Mouse (Mus musculus) midbrain, embryonic 15.5 days (tissue): ENCODE measurements around the gene 1700016C15Rik. TPM values are rescaled to one million over a fixed set of nuclear protein-coding genes. Genes with fewer than 3 reads are reported as not detected.

Experiments used
- ATAC-seq: fragments of 200-750 bp; cut with Nextera tagmentation; replicated peaks from 2 replicates; pipeline ENCODE4 v1.8.0; 2017; ENCODE audit warnings: moderate TSS enrichment
- H3K27ac ChIP-seq: fragments of 300-500 bp; sonication (generic); 2 replicates; pipeline ENCODE4 v1.5.1; 2015; ENCODE audit warnings: mild to moderate bottlenecking, inconsistent platforms
- H3K27me3 ChIP-seq: fragments of 300-500 bp; sonication (generic); replicated peaks from 2 replicates; pipeline ENCODE4 v1.6.1; 2015; ENCODE audit warnings: inconsistent platforms
- H3K36me3 ChIP-seq: fragments of 300-500 bp; sonication (generic); replicated peaks from 2 replicates; pipeline ENCODE4 v1.6.1; 2015; ENCODE audit warnings: inconsistent platforms
- H3K4me1 ChIP-seq: fragments of 300-500 bp; sonication (generic); 2 replicates; pipeline ENCODE4 v1.6.1; 2015; ENCODE audit warnings: inconsistent platforms
- H3K4me2 ChIP-seq: fragments of 300-500 bp; sonication (generic); 2 replicates; pipeline ENCODE4 v1.6.1; 2015; ENCODE audit warnings: inconsistent platforms, mild to moderate bottlenecking, moderate library complexity
- H3K4me3 ChIP-seq: fragments of 300-500 bp; sonication (generic); 2 replicates; pipeline ENCODE4 v1.5.1; 2015; ENCODE audit warnings: mild to moderate bottlenecking, inconsistent platforms
- H3K9ac ChIP-seq: fragments of 300-500 bp; sonication (generic); 2 replicates; pipeline ENCODE4 v1.6.1; 2015; ENCODE audit warnings: mild to moderate bottlenecking, inconsistent platforms
- H3K9me3 ChIP-seq: fragments of 300-500 bp; sonication (generic); 2 replicates; pipeline ENCODE4 v1.6.1; 2016; ENCODE audit warnings: inconsistent platforms
- WGBS: fragments of 180-500 bp; shearing (Covaris S2); methylation state at CpG from one replicate; pipeline ENCODE4 v1.1.7; 2015; ENCODE audit warnings: mixed read lengths; 5-methylcytosine and 5-hydroxymethylcytosine counted together
- polyA plus RNA-seq: library from polyadenylated mRNA; unstranded; fragments of >200 nt; fragmentation: Nextera tagmentation; extraction: Ambion mirVana; gene quantifications from 2 replicates; pipeline ENCODE4 v1.2.1, GENCODE M21; 2015

Gene 1700016C15Rik
- polyA plus RNA-seq, 1 experiment from 2014 or later: not detected

DNA sequence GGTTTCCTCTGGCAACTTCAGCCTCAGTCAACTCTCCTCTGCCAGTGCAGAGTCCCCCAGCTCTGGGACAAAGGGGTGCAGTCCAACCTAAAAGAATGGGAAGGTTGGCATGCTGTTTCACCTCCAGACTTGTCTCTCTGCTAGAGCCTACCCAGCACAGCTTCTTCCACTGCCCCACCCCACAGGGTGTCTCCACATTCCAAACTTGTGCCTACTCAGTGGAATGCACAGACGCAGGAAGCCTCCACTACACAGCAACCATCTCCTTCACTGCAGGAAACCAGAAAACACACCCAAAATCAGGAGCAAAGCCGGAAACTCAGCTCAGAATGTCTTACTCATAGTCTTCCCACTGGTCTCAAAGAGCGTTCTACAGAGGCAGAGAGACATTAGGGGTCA is 10.6 kb upstream of the 1700016C15Rik start:
- 80% methylated on average over 3 of the region's 3 CpGs for WGBS

DNA sequence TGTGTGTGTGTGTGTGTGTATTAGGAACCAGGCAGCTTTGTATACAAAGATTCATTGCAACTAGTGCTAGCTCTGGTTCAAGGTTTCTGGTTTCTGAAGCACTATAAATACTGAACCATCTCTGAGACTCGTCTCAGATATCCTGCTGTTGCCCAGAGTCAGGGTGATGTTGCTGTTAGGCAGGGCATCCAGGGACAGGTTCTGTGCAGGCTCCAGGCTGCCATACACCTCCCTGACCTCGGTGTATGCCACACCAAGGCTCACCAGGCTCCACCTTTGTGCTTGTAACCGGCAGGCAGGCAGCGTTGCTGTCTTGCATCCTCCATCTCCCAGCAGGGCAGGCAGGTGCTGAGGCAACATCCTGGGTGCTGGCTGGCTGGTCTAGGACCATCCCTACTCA is 5.8 kb upstream of the 1700016C15Rik start:
- Histone ChIP-seq H3K4me1 (no peaks in the 10 kb centered on the region), H3K9ac (no peak overlapping the region), H3K4me2 (no peak overlapping the region), H3K36me3 (no peaks in the 10 kb centered on the region), H3K27me3 (no peaks in the 10 kb centered on the region), H3K27ac (no peak overlapping the region), H3K4me3 (no peak overlapping the region), H3K9me3 (no peaks in the 10 kb centered on the region)
- WGBS: 78% methylated on average over 4 of the region's 4 CpGs
- no peak for ATAC-seq

More for the DNA sequence above, 10.6 kb upstream of the 1700016C15Rik start:
- Histone ChIP-seq H3K27me3 (no peaks in the 10 kb centered on the region), H3K4me1 (no peaks in the 10 kb centered on the region), H3K4me2 (no peak overlapping the region), H3K4me3 (no peak overlapping the region), H3K9me3 (no peaks in the 10 kb centered on the region), H3K36me3 (no peaks in the 10 kb centered on the region), H3K9ac (no peak overlapping the region), H3K27ac (no peak overlapping the region)
- peak; percentile 24; the same call in 1 of the 2 replicates for ATAC-seq

DNA sequence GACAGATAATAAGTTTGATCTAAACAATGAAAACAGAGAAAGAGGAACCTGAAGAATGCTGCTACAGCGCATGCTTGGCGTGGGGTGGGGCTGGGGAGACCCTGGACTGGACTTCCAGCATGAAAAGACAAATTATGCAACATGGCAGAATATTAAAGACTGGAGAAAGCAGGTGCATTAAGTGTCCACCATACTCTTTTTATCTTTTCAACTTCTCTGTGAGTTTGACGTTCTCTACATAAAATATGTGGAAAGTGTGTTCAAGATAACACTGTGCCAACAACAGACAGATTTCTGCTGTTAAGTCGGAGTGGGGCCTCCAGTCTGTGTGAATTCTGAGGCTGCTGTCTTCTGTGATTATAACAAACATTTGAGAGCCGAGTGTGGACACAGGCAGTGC is 2.7 kb upstream of the 1700016C15Rik start:
- no peak overlapping the region for H3K27ac ChIP-seq
- no peak overlapping the region for H3K4me3 ChIP-seq
- H3K27me3 ChIP-seq: no peaks in the 10 kb centered on the region
- H3K4me2 ChIP-seq: no peak overlapping the region
- no peak overlapping the region for H3K9ac ChIP-seq
- no peaks in the 10 kb centered on the region for H3K36me3 ChIP-seq
- no peaks in the 10 kb centered on the region for H3K9me3 ChIP-seq
- 78% methylated on average over 5 of the region's 5 CpGs for WGBS
- ATAC-seq: no peak
- H3K4me1 ChIP-seq: no peaks in the 10 kb centered on the region

DNA sequence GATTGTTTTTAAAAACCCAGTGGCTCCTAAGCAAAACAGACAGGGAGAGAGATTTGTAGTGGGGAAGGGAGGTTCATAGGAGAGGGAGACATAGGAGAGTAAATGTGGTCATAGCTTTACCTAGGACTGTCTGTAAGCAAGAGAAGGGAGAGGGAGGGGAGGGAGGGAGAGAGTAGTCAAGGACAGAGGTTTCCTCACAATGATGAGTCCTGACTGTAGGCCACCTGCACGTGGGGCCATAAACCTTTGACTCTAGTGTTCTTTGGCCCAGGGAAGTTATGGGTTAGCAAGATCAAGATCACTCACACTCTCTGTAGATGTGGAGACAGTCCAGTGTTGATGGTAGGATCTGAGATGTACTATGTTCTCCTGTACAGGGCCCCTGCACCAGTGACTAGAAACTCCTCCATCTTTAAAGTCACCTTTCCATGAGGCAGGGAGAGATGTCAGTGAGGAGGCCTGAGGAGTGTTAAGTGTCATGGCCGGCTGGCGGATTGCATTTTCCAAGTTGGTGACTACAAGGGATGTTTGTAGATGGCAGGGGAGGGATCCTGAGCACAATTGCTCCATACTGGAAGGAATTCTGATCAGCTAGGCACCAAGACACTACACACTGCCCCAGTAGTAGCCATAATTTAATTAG is 1.6 kb upstream of the 1700016C15Rik start:
- no peak overlapping the region for H3K27ac ChIP-seq
- no peak overlapping the region for H3K4me3 ChIP-seq
- 92% methylated on average over 3 of the region's 3 CpGs for WGBS
- no peak for ATAC-seq
- H3K4me1 ChIP-seq: no peaks in the 10 kb centered on the region
- H3K27me3 ChIP-seq: no peaks in the 10 kb centered on the region
- H3K9me3 ChIP-seq: no peaks in the 10 kb centered on the region
- no peak overlapping the region for H3K9ac ChIP-seq
- no peak overlapping the region for H3K4me2 ChIP-seq
- no peaks in the 10 kb centered on the region for H3K36me3 ChIP-seq

DNA sequence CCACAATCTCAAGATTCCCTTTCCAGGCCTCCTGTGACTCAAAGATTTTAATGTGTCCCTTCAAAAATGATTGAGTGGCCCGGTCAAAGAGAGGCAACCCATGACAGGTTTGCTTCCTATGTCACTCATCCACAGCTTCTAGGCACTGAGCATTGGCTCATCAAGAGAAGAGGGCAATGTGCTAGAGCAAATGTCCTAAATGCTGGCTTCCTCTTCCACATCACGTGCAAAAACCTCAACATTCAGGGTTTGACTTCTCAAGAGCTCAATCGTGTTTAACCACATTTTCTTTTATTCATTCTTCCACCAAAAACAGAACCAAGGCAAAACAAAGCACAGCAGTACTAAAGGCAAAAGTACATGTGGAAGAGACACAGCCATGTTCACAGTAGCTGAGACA is 2.4 kb downstream of the 1700016C15Rik start:
- no peak overlapping the region for H3K4me3 ChIP-seq
- H3K36me3 ChIP-seq: no peaks in the 10 kb centered on the region
- H3K4me2 ChIP-seq: no peak overlapping the region
- no peaks in the 10 kb centered on the region for H3K27me3 ChIP-seq
- no peaks in the 10 kb centered on the region for H3K4me1 ChIP-seq
- no peaks in the 10 kb centered on the region for H3K9me3 ChIP-seq
- no peak overlapping the region for H3K9ac ChIP-seq
- no peak overlapping the region for H3K27ac ChIP-seq
- 97% methylated on average over 3 of the region's 3 CpGs for WGBS
- no peak for ATAC-seq

DNA sequence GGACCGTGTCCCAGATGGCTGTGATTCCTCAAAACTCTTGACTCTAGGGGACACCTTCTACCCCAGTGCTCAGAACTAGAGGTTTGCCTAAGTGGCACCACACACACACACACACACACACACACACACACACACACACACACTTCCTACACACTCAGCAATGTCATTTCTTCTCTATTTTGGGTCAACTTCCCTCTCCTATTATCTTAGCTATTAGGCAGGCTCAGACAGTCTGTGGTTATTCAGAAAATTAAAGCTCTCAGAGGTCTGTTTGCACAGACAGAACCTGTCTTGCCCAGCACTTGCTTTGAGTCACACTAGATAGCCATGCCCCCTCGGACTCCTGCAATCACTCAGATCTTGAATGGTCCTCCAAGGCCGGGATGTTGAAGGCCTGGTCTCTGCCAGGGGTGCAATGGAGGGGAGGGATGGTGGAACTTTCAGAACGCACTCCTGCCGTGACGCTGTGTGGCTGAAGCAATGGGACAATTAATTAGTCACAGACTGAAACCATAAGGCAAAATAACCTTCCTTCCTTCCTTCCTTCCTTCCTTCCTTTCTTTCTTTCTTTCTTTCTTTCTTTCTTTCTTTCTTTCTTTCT is 8.0 kb downstream of the 1700016C15Rik start:
- H3K9ac ChIP-seq: no peak overlapping the region
- ATAC-seq: no peak
- no peaks in the 10 kb centered on the region for H3K27me3 ChIP-seq
- H3K4me2 ChIP-seq: no peak overlapping the region
- no peaks in the 10 kb centered on the region for H3K9me3 ChIP-seq
- WGBS: 61% methylated on average over 6 of the region's 6 CpGs
- H3K27ac ChIP-seq: no peak overlapping the region
- H3K4me3 ChIP-seq: no peak overlapping the region
- H3K4me1 ChIP-seq: no peaks in the 10 kb centered on the region
- no peaks in the 10 kb centered on the region for H3K36me3 ChIP-seq

DNA sequence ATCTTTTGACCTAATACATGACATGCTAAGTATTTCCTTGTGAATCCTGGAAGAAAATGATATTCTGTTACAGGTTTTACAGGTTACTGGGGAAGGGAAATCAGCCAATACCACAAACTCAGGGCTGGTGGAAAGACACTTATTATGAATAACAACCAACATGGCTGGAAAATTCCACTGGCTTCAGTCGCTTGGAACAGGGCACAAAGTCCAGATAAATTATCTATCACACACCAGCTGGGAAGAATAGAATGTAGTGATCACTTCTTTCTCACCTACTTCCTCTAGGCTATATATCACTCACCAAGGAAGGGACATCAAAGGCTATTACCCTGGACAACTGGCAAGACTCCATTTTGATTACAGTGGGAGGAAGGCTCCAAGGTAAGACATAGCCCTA is 11.1 kb downstream of the 1700016C15Rik start:
- Histone ChIP-seq H3K27ac (no peak overlapping the region), H3K4me1 (no peaks in the 10 kb centered on the region), H3K9ac (no peak overlapping the region), H3K27me3 (no peaks in the 10 kb centered on the region), H3K4me2 (no peak overlapping the region), H3K9me3 (no peaks in the 10 kb centered on the region), H3K4me3 (no peak overlapping the region), H3K36me3 (no peaks in the 10 kb centered on the region)
- WGBS: 76% methylated on average over 1 of the region's 1 CpGs
- ATAC-seq: no peak

DNA sequence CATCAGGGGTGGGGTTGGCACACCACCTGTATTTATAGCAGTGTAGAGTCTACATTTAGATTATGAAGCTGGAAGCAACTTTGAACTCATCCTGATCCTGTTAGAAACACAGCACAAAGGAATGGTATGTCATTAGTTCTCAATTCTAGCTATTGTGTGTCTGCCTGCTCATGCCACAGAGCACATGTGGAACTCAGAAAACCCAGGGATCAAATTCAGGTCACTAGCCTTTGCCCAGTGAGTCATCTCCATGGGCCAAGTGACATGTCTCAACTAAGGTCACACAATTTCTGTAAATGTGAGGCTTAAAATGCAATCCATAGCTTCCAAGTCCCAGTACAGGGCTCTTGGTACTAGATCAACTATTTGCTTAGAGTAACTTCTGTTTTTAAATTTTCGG is 12.5 kb downstream of the 1700016C15Rik start:
- H3K9ac ChIP-seq: no peak overlapping the region
- no peak overlapping the region for H3K4me2 ChIP-seq
- H3K27ac ChIP-seq: no peak overlapping the region
- ATAC-seq: no peak
- H3K9me3 ChIP-seq: no peaks in the 10 kb centered on the region
- no peaks in the 10 kb centered on the region for H3K27me3 ChIP-seq
- no peaks in the 10 kb centered on the region for H3K36me3 ChIP-seq
- H3K4me1 ChIP-seq: no peaks in the 10 kb centered on the region
- WGBS: 71% methylated on average over 1 of the region's 1 CpGs
- no peak overlapping the region for H3K4me3 ChIP-seq

DNA sequence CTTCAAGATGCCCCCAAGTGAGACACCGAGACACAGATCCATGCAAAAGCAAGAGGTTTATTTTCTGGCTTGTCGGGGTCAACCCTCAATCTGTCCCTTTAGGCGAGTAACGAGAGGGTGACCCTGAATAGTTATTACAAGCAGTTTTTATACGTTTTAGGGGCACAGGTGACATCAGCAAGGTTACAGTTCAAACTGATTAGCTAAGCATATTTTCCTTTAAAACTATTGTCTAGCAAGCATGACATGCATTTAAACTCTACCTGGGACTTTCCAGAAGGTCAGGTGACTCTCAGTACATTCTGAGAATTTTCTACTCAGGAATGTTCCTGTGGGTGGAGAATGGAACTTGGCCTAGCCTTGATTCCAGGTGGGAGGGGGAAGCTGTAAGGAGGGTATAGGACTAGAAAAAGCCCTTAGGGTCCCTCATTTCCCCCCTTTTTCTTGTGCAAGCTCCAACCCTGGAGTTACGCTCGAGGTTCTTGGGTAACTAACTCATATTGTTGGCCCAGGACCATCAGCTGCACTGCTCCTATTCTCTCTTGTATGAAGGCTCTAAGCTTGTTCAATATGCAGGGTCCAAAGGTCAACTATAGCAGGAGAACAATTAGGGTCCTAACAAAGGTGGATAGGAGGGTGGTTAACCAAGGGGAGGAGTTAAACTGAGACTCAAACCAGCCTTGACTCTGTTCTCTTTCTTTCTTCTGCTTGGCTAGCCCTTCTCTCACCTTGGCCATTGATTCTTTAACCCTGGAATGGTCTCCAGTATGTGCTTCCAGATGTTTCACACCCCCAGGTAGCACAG is 15.1 kb downstream of the 1700016C15Rik start:
- ATAC-seq: no peak
- H3K9ac ChIP-seq: no peak overlapping the region
- H3K27ac ChIP-seq: no peak overlapping the region
- H3K9me3 ChIP-seq: 0 out of 2 replicates have a peak, but pooled peaks cover 4% of the 10 kb centered on the region
- no peak overlapping the region for H3K4me2 ChIP-seq
- H3K27me3 ChIP-seq: no peaks in the 10 kb centered on the region
- 82% methylated on average over 7 of the region's 7 CpGs for WGBS
- no peak overlapping the region for H3K4me3 ChIP-seq
- H3K4me1 ChIP-seq: no peaks in the 10 kb centered on the region
- H3K36me3 ChIP-seq: no peaks in the 10 kb centered on the region

DNA sequence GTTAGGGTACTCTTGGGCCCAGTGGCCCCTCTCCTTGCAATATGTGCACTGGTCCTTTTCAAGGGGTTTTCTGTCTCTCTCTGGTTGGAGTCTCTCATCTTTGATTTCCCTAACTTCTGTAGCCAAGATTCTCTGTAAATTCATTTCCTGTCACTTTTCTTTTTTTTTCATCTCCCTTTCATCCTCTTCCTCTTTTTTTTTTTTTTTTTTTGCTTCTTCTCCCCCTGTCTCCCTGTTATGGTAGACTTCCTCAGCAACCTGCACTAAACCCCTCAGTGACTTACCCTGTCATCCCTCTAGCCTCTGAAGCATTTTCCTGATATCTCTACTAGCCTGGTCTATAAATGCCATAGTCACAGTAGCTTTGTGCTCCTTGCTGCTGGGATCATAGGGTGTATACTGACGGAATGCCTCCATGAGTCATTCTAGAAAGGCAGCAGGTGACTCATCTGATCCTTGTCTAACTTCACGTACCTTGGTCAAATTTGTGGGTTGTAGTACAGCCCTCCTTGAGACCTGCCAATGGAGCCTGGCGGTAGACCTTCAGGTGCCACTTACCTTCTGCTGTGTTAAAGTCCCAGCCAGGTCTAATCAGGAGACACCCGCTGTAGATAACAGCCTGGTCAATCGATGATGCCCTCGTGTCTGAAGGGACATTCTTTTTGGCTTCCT is 18.4 kb downstream of the 1700016C15Rik start:
- ATAC-seq: no peak
- H3K9ac ChIP-seq: no peak overlapping the region
- H3K36me3 ChIP-seq: no peaks in the 10 kb centered on the region
- 97% methylated on average over 6 of the region's 6 CpGs for WGBS
- H3K4me2 ChIP-seq: no peak overlapping the region
- H3K4me3 ChIP-seq: no peak overlapping the region
- H3K27me3 ChIP-seq: no peaks in the 10 kb centered on the region
- peaks cover 8% of the 10 kb centered on the region; the same call in 1 of the 2 replicates for H3K9me3 ChIP-seq
- H3K27ac ChIP-seq: no peak overlapping the region
- H3K4me1 ChIP-seq: no peaks in the 10 kb centered on the region

DNA sequence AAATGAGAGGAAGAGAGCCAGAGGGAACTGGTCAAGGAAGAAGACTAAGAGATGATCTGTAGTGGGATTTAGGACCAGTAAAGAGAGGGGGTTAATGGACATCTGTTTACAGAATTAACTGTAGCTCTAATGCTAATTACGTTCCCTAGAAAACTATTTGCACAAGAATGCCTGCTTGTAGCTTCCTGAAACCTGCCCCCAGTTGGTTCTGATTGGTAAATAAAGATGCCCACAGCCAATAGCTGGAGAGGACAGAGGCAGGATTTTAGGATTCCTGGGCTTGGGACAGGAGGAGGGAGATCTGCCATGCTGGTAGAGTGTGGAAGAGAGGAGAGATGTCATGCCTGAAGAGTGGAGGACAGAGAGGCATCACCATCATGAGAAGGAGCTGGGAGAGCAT is 23.9 kb downstream of the 1700016C15Rik start:
- Histone ChIP-seq H3K4me1 (no peaks in the 10 kb centered on the region), H3K4me3 (no peak overlapping the region), H3K4me2 (no peak overlapping the region), H3K9me3 (peaks cover 8% of the 10 kb centered on the region; the same call in 1 of the 2 replicates), H3K36me3 (no peaks in the 10 kb centered on the region), H3K9ac (no peak overlapping the region), H3K27me3 (no peaks in the 10 kb centered on the region), H3K27ac (no peak overlapping the region)
- 64% methylated on average over 1 of the region's 1 CpGs for WGBS
- ATAC-seq: no peak

DNA sequence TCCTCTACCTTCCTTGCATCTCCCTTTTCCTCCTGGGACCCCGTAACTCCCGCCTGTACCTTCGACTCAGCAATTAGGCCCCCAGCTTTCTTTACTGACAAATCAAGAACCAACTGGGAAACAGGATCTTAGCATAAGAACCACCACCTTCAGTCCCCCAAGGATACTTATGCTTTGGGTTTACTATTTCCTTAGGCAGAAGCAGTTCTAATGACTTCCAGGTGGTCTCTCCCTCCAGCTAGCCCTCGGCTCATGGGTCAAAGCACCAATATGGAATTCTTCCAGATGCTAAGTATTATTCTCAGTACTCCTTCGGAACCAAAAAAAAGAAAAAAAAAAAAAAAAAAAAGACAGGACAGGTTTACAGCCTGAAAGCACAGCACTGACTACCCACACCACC is 27.6 kb downstream of the 1700016C15Rik start:
- ATAC-seq: no peak
- no peaks in the 10 kb centered on the region for H3K36me3 ChIP-seq
- H3K9me3 ChIP-seq: no peaks in the 10 kb centered on the region
- WGBS: 87% methylated on average over 5 of the region's 5 CpGs
- H3K27ac ChIP-seq: no peak overlapping the region
- H3K9ac ChIP-seq: no peak overlapping the region
- no peaks in the 10 kb centered on the region for H3K4me1 ChIP-seq
- no peak overlapping the region for H3K4me3 ChIP-seq
- no peak overlapping the region for H3K4me2 ChIP-seq
- H3K27me3 ChIP-seq: no peaks in the 10 kb centered on the region
